Mouse (Mus musculus) monocyte, adult 2 months (primary cell): Measurements from ENCODE around the gene Abca6.

Source experiments
- DNase-seq, 2 experiments: peaks; one replicate each; pipeline ENCODE4 v3.0.0; 2022; ENCODE audit warnings: low spot score in 2 of 2, low read depth in 1 of 2

Gene Abca6

GRCm38 (mm10) chr11:110198882-110199281 lies 52.7 kb downstream of the Abca6 start:
- no peak for DNase-seq

DNA sequence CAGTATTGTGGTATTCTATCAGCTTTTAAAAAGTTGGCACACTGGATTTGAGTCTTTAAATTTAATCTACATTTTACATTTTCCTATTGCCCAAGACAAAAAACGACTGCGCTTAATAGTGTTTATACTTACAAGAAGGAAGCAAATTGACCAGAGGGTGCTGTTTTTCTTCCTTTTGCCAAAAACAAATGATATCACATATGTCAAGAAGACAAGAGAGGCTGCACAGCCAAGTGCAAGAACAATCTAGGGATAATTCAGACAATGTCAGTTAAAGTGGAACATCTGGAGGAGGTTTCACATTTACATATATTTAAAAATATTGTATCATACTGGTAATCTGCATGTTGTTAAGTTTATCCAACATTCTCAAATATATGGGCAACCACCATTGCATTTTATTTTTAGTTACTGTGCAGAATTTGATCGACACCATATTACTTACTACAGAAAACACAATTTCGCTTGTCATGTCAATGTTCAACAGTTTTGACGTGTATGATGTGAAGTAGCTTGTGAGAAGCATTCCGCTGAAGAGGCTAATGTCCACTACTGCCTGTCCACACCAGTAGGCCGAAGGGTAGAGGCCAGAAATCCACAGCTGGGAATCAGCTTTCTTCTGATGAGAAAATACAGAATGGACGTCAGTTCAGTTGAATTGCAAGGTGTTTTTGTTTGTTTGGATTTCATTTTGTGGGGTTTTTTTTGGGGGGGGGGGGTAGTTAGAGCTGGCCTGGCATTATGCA lies 54.8 kb downstream of the Abca6 start:
- no peak for DNase-seq

DNA sequence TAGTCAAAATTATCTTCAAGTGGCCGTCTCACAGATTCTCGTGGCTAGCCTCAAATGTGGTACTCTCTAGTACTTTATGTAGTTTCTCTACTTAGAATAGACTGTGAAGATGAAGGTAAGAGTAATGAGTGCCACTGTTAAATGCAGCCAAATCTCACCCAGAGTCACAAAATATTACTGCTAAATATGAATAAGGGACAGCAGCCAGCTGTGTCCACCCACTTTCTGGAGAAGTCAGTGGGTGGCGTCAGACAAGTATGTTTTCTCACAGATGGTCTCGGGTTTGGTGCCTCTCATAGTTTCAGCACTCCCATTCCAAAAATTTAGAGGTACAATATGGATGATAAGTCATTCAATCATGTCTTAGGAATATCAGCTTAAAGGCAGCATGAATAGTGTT lies 56.3 kb downstream of the Abca6 start:
- DNase-seq, result no peak

DNA sequence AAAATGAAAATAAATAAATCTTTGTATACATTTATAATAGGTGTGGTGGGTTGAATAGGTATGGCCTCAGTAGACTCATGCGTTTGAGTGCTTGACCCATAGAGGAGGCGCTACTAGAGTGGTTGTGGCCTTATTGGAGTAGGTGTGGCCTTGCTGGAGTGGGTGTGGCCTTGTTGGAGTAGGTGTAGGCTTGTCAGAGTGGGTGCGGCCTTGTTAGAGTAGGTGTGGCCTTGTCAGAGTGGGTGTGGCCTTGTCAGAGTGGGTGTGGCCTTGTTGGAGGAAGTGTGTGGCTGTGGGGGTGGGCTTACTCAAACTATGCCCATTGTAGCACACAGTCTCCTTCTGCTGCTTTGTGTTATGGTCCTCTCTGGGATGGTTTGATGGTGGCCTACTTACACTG lies 80.4 kb downstream of the Abca6 start:
- DNase-seq, result no peak

- no peak for DNase-seq
These were observed 83.9 kb downstream of the Abca6 start, which contains the start of gene Abca9 for GRCm38 (mm10) chr11:110167459-110168251. Abca9 (minus strand) TSS chr11:110168196.

DNA sequence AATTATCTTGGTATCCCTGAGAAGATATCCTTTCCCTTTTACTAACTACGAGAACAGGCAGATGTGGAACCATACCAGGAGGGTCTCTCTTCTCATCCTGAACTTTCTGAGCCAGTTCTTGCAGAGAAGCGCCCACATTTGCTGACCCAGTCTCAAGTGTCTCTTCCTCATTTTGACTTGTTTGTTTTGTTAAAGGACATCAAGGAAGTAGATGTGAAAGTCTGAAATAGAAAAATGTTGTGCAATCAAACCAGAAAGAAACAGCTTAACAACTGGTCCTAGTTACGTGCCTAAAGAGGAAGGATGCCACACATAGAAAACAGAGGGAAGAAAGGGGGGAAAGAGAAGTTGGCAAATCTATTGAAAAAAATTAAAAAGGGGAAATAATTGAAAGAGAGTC lies 85.8 kb downstream of the Abca6 start:
- DNase-seq, result peak; percentile 10 to 13

GRCm38 (mm10) chr11:110165409-110165808 lies 86.2 kb downstream of the Abca6 start:
- DNase-seq, result no peak

GRCm38 (mm10) chr11:110157059-110157458 lies 94.5 kb downstream of the Abca6 start:
- DNase-seq, result no peak

DNA sequence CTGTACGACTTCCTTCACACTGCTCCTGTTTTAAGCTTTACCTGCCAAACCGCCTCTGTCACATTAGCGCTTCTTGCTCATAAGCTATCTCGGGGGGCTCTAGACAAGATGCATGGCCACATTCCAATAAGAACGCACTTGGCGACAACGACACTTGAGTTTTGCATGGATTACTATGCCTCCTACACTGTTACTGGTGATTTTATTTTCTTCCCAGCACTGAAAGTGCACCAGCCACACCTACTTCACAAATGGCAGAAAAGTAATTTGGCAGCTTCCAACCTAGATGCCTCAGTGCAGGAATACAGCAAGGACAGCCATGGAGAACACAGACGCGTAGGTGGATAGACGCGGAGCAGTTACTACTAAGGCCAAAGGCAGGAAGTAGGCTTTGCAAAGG lies 95.6 kb downstream of the Abca6 start:
- DNase-seq, result no peak

- DNase-seq, result no peak
These were observed 103.9 kb downstream of the Abca6 start for GRCm38 (mm10) chr11:110147640-110148039.

- no peak for DNase-seq
These were observed 106.2 kb downstream of the Abca6 start for GRCm38 (mm10) chr11:110145421-110145820.

GRCm38 (mm10) chr11:110130760-110131159 lies 120.8 kb downstream of the Abca6 start:
- DNase-seq, result no peak
